Mouse (Mus musculus) liver, postnatal 0 days (tissue): ENCODE results near the gene Nsd1. TPM values are rescaled to one million over a fixed set of nuclear protein-coding genes. Genes with fewer than 3 reads are reported as not detected.
A peak's percentile ranks its signal among the peaks of the same experiment; 100 is the strongest.

Experiments
- ATAC-seq: fragments of 200-750 bp; cut with Nextera tagmentation; 2 replicates; pipeline ENCODE4 v1.8.0; 2017; ENCODE audit warnings: mild to moderate bottlenecking, moderate library complexity
- DNase-seq: peaks from one replicate; pipeline ENCODE4 v3.0.0-alpha.2; 2016
- H3K27ac ChIP-seq: fragments of 300-500 bp; sonication (generic); 2 replicates; pipeline ENCODE4 v1.5.1; 2014; ENCODE audit warnings: antibody characterized with exemption, moderate library complexity, mild to moderate bottlenecking, low read depth
- H3K27me3 ChIP-seq: fragments of 300-500 bp; sonication (generic); 2 replicates; pipeline ENCODE4 v1.6.1; 2014; ENCODE audit warnings: low read length, control low read depth, mixed read lengths; ENCODE audit not compliant: insufficient read depth
- H3K36me3 ChIP-seq: fragments of 300-500 bp; sonication (generic); replicated peaks from 2 replicates; pipeline ENCODE4 v1.6.1; 2014; ENCODE audit warnings: mild to moderate bottlenecking, control low read depth, low read length, moderate library complexity, mixed read lengths; ENCODE audit not compliant: insufficient read depth
- H3K4me1 ChIP-seq: fragments of 300-500 bp; sonication (generic); 2 replicates; pipeline ENCODE4 v1.6.1; 2014; ENCODE audit warnings: antibody characterized with exemption, mild to moderate bottlenecking, control low read depth; ENCODE audit not compliant: insufficient read depth
- H3K4me2 ChIP-seq: fragments of 300-500 bp; sonication (generic); 2 replicates; pipeline ENCODE4 v1.6.1; 2014; ENCODE audit warnings: low read depth, mild to moderate bottlenecking, low read length, moderate library complexity, mixed read lengths
- H3K4me3 ChIP-seq: fragments of 300-500 bp; sonication (generic); 2 replicates; pipeline ENCODE4 v1.5.1; 2014; ENCODE audit warnings: low read depth, low read length
- H3K9ac ChIP-seq: fragments of 300-500 bp; sonication (generic); replicated peaks from 2 replicates; pipeline ENCODE4 v1.6.1; 2014; ENCODE audit warnings: mild to moderate bottlenecking, moderate library complexity
- H3K9me3 ChIP-seq: fragments of 300-500 bp; sonication (generic); 2 replicates; pipeline ENCODE4 v1.6.1; 2016; ENCODE audit warnings: mild to moderate bottlenecking, control low read depth, low read length, mixed read lengths
- CTCF ChIP-seq: sonication (generic); IDR thresholded peaks from 2 replicates; pipeline ENCODE4 v1.5.1; 2016; ENCODE audit warnings: antibody characterized with exemption, low read depth
- EP300 ChIP-seq: IDR thresholded peaks from 2 replicates; pipeline ENCODE4 v1.6.1; 2016; ENCODE audit warnings: antibody characterized with exemption, low read depth, mild to moderate bottlenecking
- WGBS: fragments of 180-500 bp; shearing (Covaris S2); extraction: QIAGEN DNeasy Blood & Tissue Kit; methylation state at CpG from one replicate; pipeline ENCODE4 v1.1.7; 2014; ENCODE audit not compliant: insufficient replicate concordance; 5-methylcytosine and 5-hydroxymethylcytosine counted together
- polyA plus RNA-seq: library from polyadenylated mRNA; unstranded; fragments of >200 nt; fragmentation: Nextera tagmentation; extraction: Ambion mirVana; gene quantifications from 2 replicates; pipeline ENCODE4 v1.2.1, GENCODE M21; 2015

Nsd1 gene
- polyA plus RNA-seq: 18.6 and 20.6 TPM in 2 replicates

GRCm38 (mm10) chr13:55209649-55210192, at the start of gene Nsd1:
Nsd1 (plus strand) TSS chr13:55209782.
- Histone ChIP-seq H3K9me3 (no peaks in the 10 kb centered on the region), H3K4me3 (peak within 1 kb of the TSS; percentile 79), H3K9ac (peak within 1 kb of the TSS; percentile 94), H3K36me3 (peaks cover 9% of the 10 kb centered on the region), H3K4me1 (peaks cover 33% of the 10 kb centered on the region), H3K27ac (peak within 1 kb of the TSS; percentile 98), H3K27me3 (no peaks in the 10 kb centered on the region), H3K4me2 (peak within 1 kb of the TSS; percentile 74)
- 56% methylated on average over 31 of the region's 31 CpGs for WGBS
- no peak for ATAC-seq
- TF ChIP-seq EP300 (no peak), CTCF (0 out of 2 replicates have a peak, but pooled peaks have one; percentile 29)
- DNase-seq: peak; percentile 16

DNA sequence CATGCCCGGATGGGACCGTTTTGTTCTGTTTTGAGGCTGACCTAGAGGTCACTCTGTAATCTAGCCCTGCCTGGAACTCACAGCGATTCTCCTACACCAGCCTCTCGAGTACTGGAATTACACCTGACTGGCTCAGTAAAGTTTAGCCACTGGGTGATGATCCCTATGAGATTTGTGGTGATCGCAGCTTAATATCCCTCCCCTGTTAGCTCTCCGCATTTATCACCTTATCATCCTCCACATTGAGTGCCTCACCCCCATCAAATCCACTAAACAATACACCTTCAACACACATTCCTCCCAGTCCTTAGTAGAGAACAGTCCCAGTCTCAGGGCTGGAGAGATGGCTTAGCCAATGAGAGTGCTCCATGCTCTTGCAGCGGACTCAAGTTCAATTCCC, 47.2 kb upstream of the Nsd1 start:
- Histone ChIP-seq H3K27ac (no peak overlapping the region), H3K4me3 (no peak overlapping the region), H3K4me1 (0 out of 2 replicates have a peak, but pooled peaks cover 2% of the 10 kb centered on the region), H3K36me3 (no peaks in the 10 kb centered on the region), H3K27me3 (no peaks in the 10 kb centered on the region), H3K9me3 (no peaks in the 10 kb centered on the region), H3K4me2 (no peak overlapping the region), H3K9ac (no peak overlapping the region)
- ATAC-seq (no peak), DNase-seq (no peak)
- TF ChIP-seq CTCF (no peak), EP300 (no peak)
- WGBS: 63% methylated on average over 7 of the region's 7 CpGs

- no peak overlapping the region for H3K4me3 ChIP-seq
- H3K9ac ChIP-seq: no peak overlapping the region
- ATAC-seq (no peak), DNase-seq (no peak)
- H3K9me3 ChIP-seq: no peaks in the 10 kb centered on the region
- H3K4me2 ChIP-seq: no peak overlapping the region
- no peaks in the 10 kb centered on the region for H3K36me3 ChIP-seq
- no peak overlapping the region for H3K27ac ChIP-seq
- H3K27me3 ChIP-seq: no peaks in the 10 kb centered on the region
- WGBS: 55% methylated on average over 5 of the region's 5 CpGs
- TF ChIP-seq CTCF (no peak), EP300 (no peak)
- H3K4me1 ChIP-seq: 0 out of 2 replicates have a peak, but pooled peaks cover 2% of the 10 kb centered on the region
Observed at GRCm38 (mm10) chr13:55163553-55163952, 46.0 kb upstream of the Nsd1 start.

DNA sequence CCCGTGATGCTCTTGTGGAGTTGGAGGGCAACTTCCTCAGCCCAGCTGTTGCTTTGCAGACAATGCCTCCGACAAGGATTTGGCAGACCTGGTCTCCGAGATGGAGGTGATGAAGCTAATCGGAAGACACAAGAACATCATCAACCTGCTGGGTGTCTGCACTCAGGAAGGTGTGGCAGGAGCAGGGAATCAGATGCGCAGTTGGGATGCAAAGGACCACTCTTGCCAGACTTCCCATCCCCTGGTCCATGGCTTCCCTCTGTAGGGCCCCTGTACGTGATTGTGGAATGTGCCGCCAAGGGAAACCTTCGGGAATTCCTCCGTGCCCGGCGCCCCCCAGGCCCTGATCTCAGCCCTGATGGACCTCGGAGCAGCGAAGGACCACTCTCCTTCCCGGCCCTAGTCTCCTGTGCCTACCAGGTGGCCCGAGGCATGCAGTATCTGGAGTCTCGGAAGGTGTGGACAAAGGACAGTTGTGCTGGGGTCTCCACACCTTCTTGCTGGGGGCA, 43.7 kb upstream of the Nsd1 start:
- Histone ChIP-seq H3K9ac (no peak overlapping the region), H3K4me2 (no peak overlapping the region), H3K27me3 (no peaks in the 10 kb centered on the region), H3K27ac (no peak overlapping the region), H3K9me3 (no peaks in the 10 kb centered on the region; the same call in 1 of the 2 replicates), H3K36me3 (no peaks in the 10 kb centered on the region), H3K4me1 (0 out of 2 replicates have a peak, but pooled peaks cover 2% of the 10 kb centered on the region), H3K4me3 (no peak overlapping the region)
- ATAC-seq (no peak), DNase-seq (no peak)
- TF ChIP-seq EP300: no peak
- WGBS: 85% methylated on average over 14 of the region's 16 CpGs

GRCm38 (mm10) chr13:55166806-55167725, 42.5 kb upstream of the Nsd1 start:
- 83% methylated on average over 32 of the region's 32 CpGs for WGBS
- H3K4me3 ChIP-seq: no peak overlapping the region
- no peak for ATAC-seq
- H3K9ac ChIP-seq: no peak overlapping the region
- no peak for TF ChIP-seq EP300
- H3K27ac ChIP-seq: no peak overlapping the region
- no peaks in the 10 kb centered on the region for H3K36me3 ChIP-seq
- no peaks in the 10 kb centered on the region; the same call in 1 of the 2 replicates for H3K9me3 ChIP-seq
- H3K4me1 ChIP-seq: peaks cover 8% of the 10 kb centered on the region
- no peaks in the 10 kb centered on the region for H3K27me3 ChIP-seq
- no peak overlapping the region for H3K4me2 ChIP-seq
- DNase-seq: no peak

GRCm38 (mm10) chr13:55167798-55168197, 41.8 kb upstream of the Nsd1 start:
- H3K4me1 ChIP-seq: peaks cover 8% of the 10 kb centered on the region
- no peak overlapping the region for H3K4me2 ChIP-seq
- TF ChIP-seq EP300 (no peak), CTCF (no peak)
- no peak overlapping the region for H3K9ac ChIP-seq
- H3K27me3 ChIP-seq: no peaks in the 10 kb centered on the region
- DNase-seq: no peak
- H3K27ac ChIP-seq: no peak overlapping the region
- WGBS: 81% methylated on average over 11 of the region's 11 CpGs
- H3K36me3 ChIP-seq: no peaks in the 10 kb centered on the region
- no peaks in the 10 kb centered on the region; the same call in 1 of the 2 replicates for H3K9me3 ChIP-seq
- no peak for ATAC-seq
- no peak overlapping the region for H3K4me3 ChIP-seq
